Mouse (Mus musculus) kidney, adult 2 months (tissue): Measurements from ENCODE around the gene Slc34a3. TPM values are rescaled to one million over a fixed set of nuclear protein-coding genes. Genes with fewer than 3 reads are reported as not detected.

Experiments used
- DNase-seq: peaks from one replicate; pipeline ENCODE4 v3.0.0; 2021
- H3K27ac ChIP-seq: fragments of 200-500 bp; 2 replicates; pipeline ENCODE4 v1.5.1; 2012; ENCODE audit warnings: low read depth, low read length, control low read depth, inconsistent platforms; ENCODE audit not compliant: insufficient read depth
- H3K27me3 ChIP-seq: fragments of 200-500 bp; replicated peaks from 2 replicates; pipeline ENCODE4 v1.6.1; 2012; ENCODE audit warnings: mild to moderate bottlenecking, moderate library complexity, low read length, inconsistent platforms; ENCODE audit not compliant: control insufficient read depth, insufficient read depth
- H3K36me3 ChIP-seq: fragments of 200-500 bp; 2 replicates; pipeline ENCODE4 v1.6.1; 2012; ENCODE audit warnings: mild to moderate bottlenecking, moderate library complexity, low read length, inconsistent platforms; ENCODE audit not compliant: control insufficient read depth, insufficient read depth
- H3K4me1 ChIP-seq: fragments of 200-500 bp; 2 replicates; pipeline ENCODE4 v1.6.1; 2011; ENCODE audit warnings: low read length; ENCODE audit not compliant: control insufficient read depth, insufficient read depth
- H3K4me3 ChIP-seq: fragments of 200-500 bp; 2 replicates; pipeline ENCODE4 v1.5.1; 2011; ENCODE audit warnings: mild to moderate bottlenecking, low read depth, low read length, control low read depth; ENCODE audit not compliant: insufficient read depth
- CTCF ChIP-seq: fragments of 200-500 bp; conservative IDR thresholded peaks from 2 replicates; pipeline ENCODE4 v1.5.1; 2011; ENCODE audit warnings: low read depth, mild to moderate bottlenecking, control low read depth, low read length, moderate library complexity, mixed read lengths; ENCODE audit not compliant: insufficient read depth, insufficient read length
- POLR2A ChIP-seq: fragments of 200-500 bp; IDR thresholded peaks from one replicate; pipeline ENCODE4 v1.6.1; 2011; ENCODE audit warnings: low read depth, low read length, control low read depth
- WGBS: fragments of 180-500 bp; shearing (Covaris S2); methylation state at CpG from one replicate; pipeline ENCODE4 v1.1.7; 2018; 5-methylcytosine and 5-hydroxymethylcytosine counted together
- polyA plus RNA-seq: library from polyadenylated mRNA; depleted of rRNA; stranded (reverse); fragments of >200 nt; gene quantifications from 2 replicates; pipeline ENCODE4 v1.2.3, GENCODE M21; 2012

Slc34a3 gene
- polyA plus RNA-seq, 1 experiment, result 240 TPM

DNA sequence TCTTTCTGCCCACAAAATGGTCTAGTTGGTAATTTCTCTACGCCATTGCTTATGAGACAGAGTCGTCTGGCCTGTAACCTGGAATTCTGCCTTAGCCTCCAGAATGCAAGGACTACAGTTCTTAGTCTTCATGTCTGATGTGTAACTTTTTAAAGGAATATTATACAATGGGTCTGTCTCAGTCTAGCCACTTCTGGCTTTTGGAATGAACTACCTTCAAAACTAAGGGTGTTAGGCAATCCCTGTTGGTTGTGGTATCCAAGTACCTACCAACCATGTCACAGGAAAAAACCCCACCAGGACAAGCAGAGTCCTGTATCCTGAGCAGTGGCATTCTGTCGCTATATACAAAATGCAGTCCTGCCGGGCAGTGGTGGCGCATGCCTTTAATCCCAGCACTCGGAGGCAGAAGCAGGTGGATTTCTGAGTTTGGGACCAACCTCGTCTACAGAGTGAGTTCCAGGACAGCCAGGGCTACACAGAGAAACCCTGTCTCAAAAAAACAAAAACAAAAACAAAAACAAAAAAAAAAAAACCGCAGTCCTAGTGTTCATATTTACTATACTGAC, 8.3 kb downstream of the Slc34a3 start:
- Histone ChIP-seq H3K36me3 (no peaks in the 10 kb centered on the region), H3K4me1 (no peaks in the 10 kb centered on the region; the same call in 1 of the 2 replicates), H3K4me3 (no peak overlapping the region), H3K27ac (peak overlapping the region; percentile 97), H3K27me3 (no peaks in the 10 kb centered on the region)
- no peak for TF ChIP-seq CTCF
- TF ChIP-seq POLR2A, result no peak
- WGBS, result 69% methylated on average over 8 of the region's 8 CpGs
- no peak for DNase-seq

DNA sequence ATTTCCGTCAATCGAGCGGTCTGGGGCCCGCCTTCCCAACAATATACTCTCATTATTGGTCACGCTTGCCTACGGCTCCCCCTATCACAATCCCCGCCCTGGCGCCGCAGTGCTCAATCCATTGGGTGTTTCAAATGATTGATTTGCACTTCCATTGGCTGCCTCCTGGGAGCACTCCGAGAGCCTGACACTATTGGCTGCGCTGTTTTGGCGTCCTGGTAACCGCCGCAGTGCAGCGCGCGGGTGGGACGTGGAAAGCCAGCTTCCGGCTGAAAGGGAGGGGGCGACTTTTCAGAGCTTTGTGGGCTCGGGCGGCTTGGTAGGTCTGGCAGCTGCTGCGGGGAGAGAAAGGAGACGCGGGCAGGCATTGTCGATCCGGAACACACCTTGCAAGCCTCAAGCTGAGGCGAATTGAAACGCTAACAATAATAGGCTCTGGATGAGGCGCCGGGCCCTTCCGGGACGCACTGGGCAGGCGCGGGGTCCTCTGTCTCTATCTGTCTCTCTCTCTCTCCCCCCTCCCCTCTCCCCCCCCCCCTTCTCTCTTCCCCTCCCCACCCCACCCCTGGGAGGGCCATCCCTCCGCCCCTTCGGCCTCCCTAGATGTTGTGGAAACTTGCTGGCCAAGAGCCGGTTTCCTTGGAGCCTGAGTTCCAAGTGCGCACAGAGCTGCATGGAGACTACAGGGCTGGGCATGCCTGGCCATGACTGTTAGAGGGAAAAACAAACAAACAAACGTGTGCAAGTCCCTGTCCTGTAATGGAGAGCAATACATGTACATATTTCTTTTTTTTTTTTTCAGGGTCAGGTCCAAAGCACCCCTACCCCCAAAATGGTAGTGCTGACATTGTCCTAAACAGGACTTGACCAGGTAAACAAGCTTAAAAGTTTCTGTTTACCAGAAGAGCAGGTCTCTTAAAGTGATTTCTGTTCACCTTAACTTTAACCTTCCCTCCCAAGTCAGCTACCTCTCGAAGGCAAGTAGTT, 9.1 kb downstream of the Slc34a3 start:
- Histone ChIP-seq H3K27ac (peak overlapping the region; percentile 97), H3K4me1 (no peaks in the 10 kb centered on the region; the same call in 1 of the 2 replicates), H3K4me3 (peak overlapping the region; percentile 72), H3K36me3 (no peaks in the 10 kb centered on the region), H3K27me3 (no peaks in the 10 kb centered on the region)
- 1% methylated on average over 41 of the region's 41 CpGs for WGBS
- peak; percentile 100 for DNase-seq
- TF ChIP-seq POLR2A (no peak), CTCF (no peak)

DNA sequence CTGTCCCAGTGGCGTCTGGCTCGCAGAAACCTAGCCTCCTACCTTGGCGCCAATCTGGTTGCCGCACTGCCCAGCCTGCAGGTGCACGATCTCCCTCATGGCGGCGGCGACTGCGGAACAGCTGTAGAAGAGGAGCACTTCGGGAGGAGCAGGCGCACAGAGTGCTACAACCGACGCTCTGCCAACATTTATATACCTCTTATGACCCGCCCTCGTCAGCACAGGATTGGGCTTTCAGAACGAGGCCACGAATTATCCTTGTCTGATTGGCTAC, 9.7 kb downstream of the Slc34a3 start, which contains the start of gene Tubb4b:
Tubb4b (minus strand) TSS at position 211 of the 274 bp plus-strand sequence.
- H3K4me1 ChIP-seq, result no peaks in the 10 kb centered on the region; the same call in 1 of the 2 replicates
- no peaks in the 10 kb centered on the region for H3K36me3 ChIP-seq
- 0% methylated on average over 17 of the region's 17 CpGs for WGBS
- peak; percentile 99 for TF ChIP-seq POLR2A
- 0 out of 2 replicates have a peak, but pooled peaks have one; percentile 34 for TF ChIP-seq CTCF
- peak within 1 kb of the TSS; percentile 97 for H3K27ac ChIP-seq
- H3K27me3 ChIP-seq, result no peaks in the 10 kb centered on the region
- DNase-seq, result no peak
- peak within 1 kb of the TSS; percentile 78 for H3K4me3 ChIP-seq

DNA sequence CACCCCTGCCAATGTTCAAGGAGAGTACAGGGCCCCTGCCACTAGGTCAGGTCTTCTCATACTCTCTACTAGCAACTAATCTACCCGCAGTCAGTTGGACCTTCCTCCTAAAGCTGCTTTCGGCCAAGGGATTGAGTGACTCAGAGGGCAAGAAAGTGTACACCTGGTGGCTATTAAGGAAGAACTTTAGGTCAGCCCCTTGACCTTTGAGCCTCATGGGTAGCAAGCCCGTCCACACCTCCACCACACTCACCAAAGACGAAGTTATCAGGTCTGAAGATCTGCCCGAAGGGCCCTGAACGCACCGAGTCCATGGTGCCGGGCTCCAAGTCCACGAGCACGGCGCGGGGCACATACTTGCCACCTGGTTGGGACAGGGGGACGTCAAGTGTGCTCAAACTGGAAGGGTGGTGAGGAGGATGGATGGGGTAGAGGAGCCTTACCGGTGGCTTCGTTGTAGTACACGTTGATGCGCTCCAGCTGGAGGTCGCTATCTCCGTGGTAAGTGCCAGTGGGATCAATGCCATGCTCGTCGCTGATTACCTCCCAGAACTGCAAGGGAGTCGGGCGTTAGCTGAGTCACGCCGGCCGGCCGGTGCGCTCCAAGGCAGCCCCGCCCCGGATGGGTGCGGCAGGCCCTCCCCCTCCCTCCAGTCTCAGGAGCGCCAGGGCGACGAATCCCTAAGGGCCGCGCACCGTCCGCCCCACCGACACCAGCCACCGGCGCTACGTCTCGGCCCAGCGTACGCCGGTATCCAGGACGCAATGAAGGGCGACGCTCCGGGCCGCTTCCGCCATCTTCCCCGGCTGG, 10.3 kb downstream of the Slc34a3 start:
- TF ChIP-seq POLR2A (no peak), CTCF (no peak)
- peak; percentile 89 for DNase-seq
- Histone ChIP-seq H3K4me3 (peak overlapping the region; percentile 78), H3K36me3 (no peaks in the 10 kb centered on the region), H3K27ac (peak overlapping the region; percentile 93), H3K4me1 (no peaks in the 10 kb centered on the region; the same call in 1 of the 2 replicates), H3K27me3 (no peaks in the 10 kb centered on the region)
- WGBS, result under 1% methylated on average over 53 of the region's 53 CpGs

GRCm38 (mm10) chr2:25221331-25221772, 12.8 kb downstream of the Slc34a3 start:
- no peak for DNase-seq
- H3K4me1 ChIP-seq, result no peaks in the 10 kb centered on the region; the same call in 1 of the 2 replicates
- WGBS, result 73% methylated on average over 5 of the region's 5 CpGs

DNA sequence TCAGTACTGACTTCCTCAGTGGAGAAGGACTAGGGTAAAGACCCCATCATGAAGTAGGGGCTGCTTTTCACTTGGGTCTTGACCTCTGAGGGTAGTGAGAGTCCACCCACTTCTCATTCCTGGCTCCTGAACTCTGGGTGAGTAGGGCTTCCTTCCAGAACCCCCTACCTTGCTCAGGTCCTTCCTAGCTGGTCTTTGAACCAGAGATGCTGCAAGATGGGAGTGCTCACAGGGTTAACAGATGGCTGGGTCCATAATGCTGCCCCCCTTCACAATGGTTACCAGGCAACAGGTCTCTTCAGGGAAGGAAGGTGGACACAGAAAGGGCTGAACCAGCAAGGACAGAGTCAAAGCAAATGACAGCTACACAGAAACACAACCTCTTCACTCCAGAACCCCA, 15.7 kb downstream of the Slc34a3 start, which contains the start of gene Fam166a:
Fam166a (plus strand) TSS at position 301 of the 400 bp plus-strand sequence.
- DNase-seq, result no peak
- no peak within 1 kb of the TSS for H3K27ac ChIP-seq
- H3K4me3 ChIP-seq, result no peak within 1 kb of the TSS
- no peaks in the 10 kb centered on the region for H3K27me3 ChIP-seq
- H3K36me3 ChIP-seq, result no peaks in the 10 kb centered on the region
- H3K4me1 ChIP-seq, result peaks cover 7% of the 10 kb centered on the region
- TF ChIP-seq POLR2A (no peak), CTCF (no peak)

More at GRCm38 (mm10) chr2:25221331-25221772, 12.8 kb downstream of the Slc34a3 start:
- H3K27ac ChIP-seq, result no peak overlapping the region
- TF ChIP-seq POLR2A (no peak), CTCF (no peak)
- no peaks in the 10 kb centered on the region for H3K27me3 ChIP-seq
- no peak overlapping the region for H3K4me3 ChIP-seq
- H3K36me3 ChIP-seq, result no peaks in the 10 kb centered on the region
